Mouse (Mus musculus): ENCODE measurements at regions not wholly inside any gene's neighbourhood (a gene's known extent, or its start where the extent isn't known, plus 50 kb on each side); places are given as distances from the start of the nearest gene placed in this dataset.

DNA sequence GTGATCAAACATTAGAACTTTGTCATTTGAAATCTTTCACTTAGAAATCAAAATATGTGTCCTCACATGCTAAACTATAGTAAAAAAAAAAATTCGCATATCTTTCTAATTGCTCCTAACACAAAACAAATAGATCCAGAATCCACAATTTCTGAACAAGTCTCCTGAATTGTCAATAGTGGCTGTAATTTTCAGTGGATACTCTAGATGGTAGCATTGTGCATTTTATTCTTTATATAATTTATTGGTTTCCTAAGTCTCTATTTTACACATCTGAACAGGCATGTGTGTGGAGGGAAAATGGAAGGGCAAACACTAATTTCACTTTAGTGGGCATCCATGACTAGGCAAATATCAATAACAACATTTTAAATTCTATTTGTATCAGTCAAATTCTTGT lies 63.7 kb upstream of the Tnmd start:
- Histone ChIP-seq H3K9me3 (ENCODE audit: low read length) (no peaks in the 10 kb centered on the region), H3K4me1 (replicated peaks; ENCODE audit: low read depth, low read length) (no peaks in the 10 kb centered on the region), H3K4me3 (replicated peaks; ENCODE audit: low read length) (no peak overlapping the region), H3K36me3 (ENCODE audit: insufficient read depth, low read length) (no peaks in the 10 kb centered on the region), H3K27me3 (ENCODE audit: insufficient read depth, low read length) (no peaks in the 10 kb centered on the region)
- peak; percentile 21 for TF ChIP-seq CTCF (conservative IDR thresholded peaks at IDR 0.05; ENCODE audit: low read length)
- TF ChIP-seq POU5F1 (IDR thresholded peaks at IDR 0.05; ENCODE audit: borderline replicate concordance, low read length), result no peak

DNA sequence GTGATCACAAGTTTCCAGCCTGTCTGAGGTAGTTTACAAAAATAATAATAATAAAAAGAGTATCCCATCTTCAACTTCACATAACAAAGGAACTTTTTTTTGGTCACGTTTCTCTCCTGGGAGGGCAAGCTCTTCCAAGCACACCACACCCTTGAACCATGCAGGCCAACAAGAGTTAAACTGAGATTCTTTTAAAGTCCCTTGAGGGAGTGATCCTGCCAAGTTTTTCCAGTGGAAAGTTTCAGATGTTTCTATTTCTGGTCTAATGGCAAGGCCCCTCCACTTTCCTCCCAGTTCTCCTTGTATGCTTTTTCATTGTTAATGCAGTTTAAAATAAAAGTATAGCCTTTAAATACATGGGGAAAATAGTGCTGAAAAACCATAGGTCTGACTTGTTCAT lies 65.2 kb upstream of the Pcdh19 start:
- no peak overlapping the region for H3K4me3 ChIP-seq (replicated peaks; ENCODE audit: low read length)

DNA sequence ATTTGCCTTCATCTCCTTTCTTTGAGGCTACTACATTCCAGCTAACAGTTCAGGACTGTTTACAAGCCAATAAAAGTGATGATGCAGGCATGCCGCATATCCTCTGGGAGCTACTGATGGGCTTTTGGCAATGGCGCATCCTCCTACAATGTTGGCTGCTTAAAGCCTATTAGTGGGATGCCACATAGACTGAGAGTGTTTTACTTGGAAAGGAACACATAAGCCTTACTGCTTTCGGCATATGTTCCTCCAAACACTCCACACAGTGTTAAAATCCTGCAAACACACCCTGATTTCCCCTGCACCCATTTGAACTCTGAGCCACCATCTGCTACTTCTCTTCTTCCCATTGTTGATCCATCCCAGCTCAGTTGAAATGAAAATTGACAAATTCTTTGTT lies 63.4 kb upstream of the Pcdh19 start:
- Histone ChIP-seq H3K9me3 (ENCODE audit: low read length) (peaks cover 11% of the 10 kb centered on the region; the same call in 1 of the 2 replicates), H3K4me3 (replicated peaks; ENCODE audit: low read length) (no peak overlapping the region), H3K36me3 (ENCODE audit: insufficient read depth, low read length) (no peaks in the 10 kb centered on the region), H3K27me3 (ENCODE audit: insufficient read depth, low read length) (no peaks in the 10 kb centered on the region), H3K4me1 (replicated peaks; ENCODE audit: low read depth, low read length) (no peaks in the 10 kb centered on the region)
- TF ChIP-seq CTCF (conservative IDR thresholded peaks at IDR 0.05; ENCODE audit: low read length), result no peak
- no peak for TF ChIP-seq POU5F1 (IDR thresholded peaks at IDR 0.05; ENCODE audit: borderline replicate concordance, low read length)
- TF ChIP-seq NANOG (IDR thresholded peaks at IDR 0.05; ENCODE audit: borderline replicate concordance, low read length), result no peak

More for the DNA sequence above, 65.2 kb upstream of the Pcdh19 start:
- Histone ChIP-seq H3K36me3 (ENCODE audit: insufficient read depth, low read length) (no peaks in the 10 kb centered on the region), H3K9me3 (ENCODE audit: low read length) (peaks cover 11% of the 10 kb centered on the region; the same call in 1 of the 2 replicates), H3K27me3 (ENCODE audit: insufficient read depth, low read length) (no peaks in the 10 kb centered on the region), H3K4me1 (replicated peaks; ENCODE audit: low read depth, low read length) (no peaks in the 10 kb centered on the region)
- TF ChIP-seq NANOG (IDR thresholded peaks at IDR 0.05; ENCODE audit: borderline replicate concordance, low read length) (no peak), POU5F1 (IDR thresholded peaks at IDR 0.05; ENCODE audit: borderline replicate concordance, low read length) (no peak)

- TF ChIP-seq POU5F1 (IDR thresholded peaks at IDR 0.05; ENCODE audit: borderline replicate concordance, low read length), result no peak
- no peak for TF ChIP-seq NANOG (IDR thresholded peaks at IDR 0.05; ENCODE audit: borderline replicate concordance, low read length)
- TF ChIP-seq CTCF (conservative IDR thresholded peaks at IDR 0.05; ENCODE audit: low read length), result no peak
- Histone ChIP-seq H3K4me3 (replicated peaks; ENCODE audit: low read length) (no peak overlapping the region), H3K9me3 (ENCODE audit: low read length) (no peaks in the 10 kb centered on the region), H3K27me3 (ENCODE audit: insufficient read depth, low read length) (no peaks in the 10 kb centered on the region), H3K4me1 (replicated peaks; ENCODE audit: low read depth, low read length) (no peaks in the 10 kb centered on the region), H3K36me3 (ENCODE audit: insufficient read depth, low read length) (no peaks in the 10 kb centered on the region)
Measured at GRCm38 (mm10) chrX:133743446-133743845, 54.7 kb upstream of the Pcdh19 start.

DNA sequence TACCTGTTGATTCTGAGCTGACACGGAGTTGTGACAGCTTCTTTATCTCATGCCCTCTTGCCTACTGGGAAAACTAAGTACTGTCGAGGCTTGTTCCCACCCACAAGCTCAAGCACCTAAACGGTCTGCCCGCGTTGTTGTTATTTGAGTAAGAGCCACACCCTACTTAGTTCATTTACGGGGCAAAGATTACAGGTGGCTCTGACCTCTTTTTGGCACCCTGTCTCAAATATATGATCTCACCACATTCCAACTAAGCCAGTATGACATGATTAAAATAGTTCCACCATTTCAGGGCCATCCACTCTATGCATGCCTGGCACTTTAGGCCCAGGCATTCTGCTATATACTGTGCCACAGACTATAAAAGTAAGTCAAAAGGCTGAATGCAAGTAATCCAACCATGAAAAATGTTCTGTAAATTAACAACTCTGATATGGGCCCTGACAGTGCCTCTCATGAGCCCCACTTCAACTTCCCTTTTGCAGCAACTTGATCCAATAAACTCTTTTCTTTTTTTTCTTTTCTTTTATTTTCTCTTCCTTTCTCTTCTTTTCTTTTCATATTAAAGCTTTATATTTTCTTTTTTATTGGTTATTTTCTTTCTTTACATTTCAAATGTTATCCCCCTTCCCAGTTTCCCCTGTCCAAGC lies 50.3 kb upstream of the Pcdh19 start:
- no peak for TF ChIP-seq NANOG (IDR thresholded peaks at IDR 0.05; ENCODE audit: borderline replicate concordance, low read length)
- Histone ChIP-seq H3K4me3 (replicated peaks; ENCODE audit: low read length) (no peak overlapping the region), H3K36me3 (ENCODE audit: insufficient read depth, low read length) (no peaks in the 10 kb centered on the region), H3K9me3 (ENCODE audit: low read length) (no peaks in the 10 kb centered on the region), H3K27me3 (ENCODE audit: insufficient read depth, low read length) (no peaks in the 10 kb centered on the region), H3K4me1 (replicated peaks; ENCODE audit: low read depth, low read length) (no peaks in the 10 kb centered on the region)
